16 mouse cellular contexts compared by ENCODE assay signal in the genomic region with DNA sequence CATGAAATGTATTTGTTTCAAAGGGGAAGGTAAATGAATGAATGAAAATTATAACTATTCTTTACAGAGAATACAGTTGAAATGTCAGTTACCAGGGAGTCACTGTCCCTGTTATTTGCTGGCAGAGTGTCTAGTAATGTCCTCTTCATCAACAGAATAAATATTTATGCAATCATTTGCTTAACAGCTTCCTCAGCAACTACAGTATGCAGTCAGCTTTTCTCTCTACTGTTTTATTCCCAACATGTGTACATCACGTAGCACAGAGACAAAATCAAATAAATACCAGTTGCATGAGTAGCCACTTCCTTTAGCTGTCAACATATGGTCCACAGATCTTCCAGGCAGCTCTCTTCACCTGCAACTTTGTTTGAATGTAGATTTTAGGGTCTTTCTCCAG.
"Had no signal": no experiment of that assay in that cellular context is flagged by ENCODE, and none has a peak within 500 bp of the region (broad histone marks: within the 10 kb centered on the region; RNA-seq: fewer than 3 reads in every experiment).

No protein-coding gene starts in this region.

- H3K27me3 ChIP-seq: liver, embryonic 13.5 days; liver, embryonic 15.5 days; megakaryocyte, embryonic 14.5 days; midbrain, embryonic 13.5 days; midbrain, embryonic 15.5 days; neural tube, embryonic 12.5 days; stomach, embryonic 15.5 days had no signal

- ATAC-seq: liver, postnatal 0 days; midbrain, embryonic 13.5 days; midbrain, embryonic 15.5 days had no signal

- H3K4me3 ChIP-seq: liver, embryonic 13.5 days; liver, embryonic 15.5 days; megakaryocyte, embryonic 14.5 days; midbrain, embryonic 13.5 days; midbrain, embryonic 15.5 days; neural tube, embryonic 12.5 days; stomach, embryonic 15.5 days had no signal

- H3K4me1 ChIP-seq: liver, embryonic 13.5 days; liver, embryonic 15.5 days; megakaryocyte, embryonic 14.5 days; midbrain, embryonic 13.5 days; midbrain, embryonic 15.5 days; neural tube, embryonic 12.5 days; stomach, embryonic 15.5 days had no signal

- H3K36me3 ChIP-seq: liver, embryonic 13.5 days; liver, embryonic 15.5 days; midbrain, embryonic 13.5 days; midbrain, embryonic 15.5 days; neural tube, embryonic 12.5 days; stomach, embryonic 15.5 days had no signal

- DNase-seq: liver; liver, embryonic 13.5 days; liver, postnatal 0 days; right cerebral cortex, postnatal 14 days; thymus, adult 2 months; thymus, postnatal 25 days; thymus, postnatal 4 days had no signal

- H3K9ac ChIP-seq: liver, embryonic 13.5 days; liver, embryonic 15.5 days; liver, postnatal 0 days; midbrain, embryonic 13.5 days; midbrain, embryonic 15.5 days; neural tube, embryonic 12.5 days; stomach, embryonic 15.5 days had no signal

- H3K9me3 ChIP-seq: liver, embryonic 13.5 days; liver, embryonic 15.5 days; midbrain, embryonic 13.5 days; midbrain, embryonic 15.5 days; neural tube, embryonic 12.5 days; stomach, embryonic 15.5 days had no signal

- H3K27ac ChIP-seq: liver, embryonic 13.5 days; liver, embryonic 15.5 days; macrophage; midbrain, embryonic 13.5 days; midbrain, embryonic 15.5 days; neural tube, embryonic 12.5 days; stomach, embryonic 15.5 days; stomach, postnatal 0 days had no signal

- H3K4me2 ChIP-seq: liver, embryonic 13.5 days; liver, embryonic 15.5 days; midbrain, embryonic 11.5 days; midbrain, embryonic 13.5 days; midbrain, embryonic 15.5 days; neural tube, embryonic 12.5 days; stomach, embryonic 15.5 days had no signal
